Mouse (Mus musculus) liver, adult (tissue): ENCODE measurements around the gene Gm8247.
"Not testable (repeated sequence)": the region's sequence is repeated elsewhere in the genome, so short reads cannot be mapped to it uniquely, and the experiment has no call there.

Experiments used
- GATA4 ChIP-seq: IDR thresholded peaks from 2 replicates; pipeline ENCODE4 v1.6.1; 2014; ENCODE audit warnings: mild to moderate bottlenecking, low read length; ENCODE audit not compliant: insufficient replicate concordance

The Gm8247 gene

DNA sequence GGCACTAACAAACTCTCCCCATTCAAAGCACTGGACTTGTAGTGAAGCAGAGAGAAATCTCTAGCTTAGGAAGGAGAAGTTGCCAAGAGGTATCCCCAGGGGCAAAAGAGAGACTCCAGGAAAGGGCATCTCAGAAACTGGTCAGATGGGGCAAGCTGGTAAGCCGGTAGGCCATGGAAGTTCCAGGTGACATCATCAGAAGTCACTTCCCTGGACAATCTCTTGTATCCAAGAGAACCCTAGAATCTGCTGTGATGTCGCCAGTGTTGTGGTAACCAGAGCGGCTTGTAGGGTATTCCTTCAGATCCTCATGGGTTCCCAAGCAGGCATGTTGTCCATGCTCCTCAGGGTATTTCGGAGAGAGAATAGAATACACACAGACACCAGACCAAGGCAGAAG is at the start of gene Gm8247:
Gene Gm8247 (plus strand): TSS at position 301 of the 400 bp plus-strand sequence.
- not testable (repeated sequence) for TF ChIP-seq GATA4

DNA sequence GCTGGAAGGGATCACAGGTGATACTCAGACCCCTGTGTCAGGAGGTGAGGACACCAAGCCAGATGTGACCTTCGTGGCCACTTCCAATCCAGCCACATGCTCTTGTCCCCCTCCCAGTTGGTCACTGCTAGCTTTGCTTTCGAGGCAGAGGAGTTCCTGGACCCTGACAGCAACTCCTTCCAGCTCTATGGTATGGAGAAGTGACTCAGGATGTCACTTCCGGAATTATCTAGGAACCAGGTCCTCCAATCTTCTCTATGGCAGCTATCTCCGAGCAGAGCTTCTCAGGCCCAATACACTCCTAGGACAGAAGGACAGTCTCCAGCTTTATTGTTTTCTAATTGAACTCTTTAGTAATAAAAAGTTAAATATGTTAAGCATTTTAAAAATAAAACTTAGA is 44.8 kb downstream of the Gm8247 start, which contains the start of gene Gm5624:
Gene Gm5624 (minus strand): TSS at position 202 of the 400 bp plus-strand sequence.
- TF ChIP-seq GATA4 = not testable (repeated sequence)
